Comparison of ENCODE assay signal across 8 mouse cellular contexts in the genomic region with DNA sequence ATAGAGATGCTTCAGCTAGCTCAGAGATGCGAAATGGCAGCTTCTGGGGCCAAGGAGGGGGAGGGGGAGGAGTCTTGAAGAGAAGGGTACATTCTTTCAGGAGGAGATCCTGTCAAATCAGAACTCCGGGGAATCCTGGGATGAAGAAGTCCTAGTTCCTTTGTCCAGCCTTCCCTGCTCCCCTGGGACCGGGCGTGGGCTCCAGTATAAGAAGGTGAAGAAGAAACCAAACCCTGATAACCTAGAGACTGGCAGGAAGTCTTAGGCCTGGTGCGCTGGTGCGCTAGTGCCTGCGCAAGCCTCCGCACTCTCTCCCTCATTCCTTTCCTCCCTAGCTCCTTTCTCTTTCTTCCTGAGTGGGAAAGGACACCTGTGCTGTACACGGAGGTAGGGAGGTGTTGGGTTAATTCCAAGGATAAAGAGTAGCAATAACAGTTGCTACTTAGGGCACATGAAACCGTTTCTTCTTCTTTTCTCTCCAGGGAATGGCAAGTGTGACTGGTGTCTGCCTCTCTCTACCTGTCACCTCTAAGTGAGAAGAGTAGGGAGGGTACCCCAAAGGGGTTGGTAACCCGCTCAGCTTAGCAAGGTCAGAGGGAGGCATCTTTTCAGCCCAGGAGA. TPM values are rescaled to one million over a fixed set of nuclear protein-coding genes. Genes with fewer than 3 reads are reported as not detected.
DNase-seq lines count a peak whose midpoint lies in the region; ATAC-seq lines count a peak whose summit lies in the region.

No protein-coding gene starts in this region.

- H3K4me3 ChIP-seq in heart, embryonic 13.5 days = peak overlapping the region; percentile 77
- peak overlapping the region; percentile 78 for H3K4me3 ChIP-seq in hindbrain, embryonic 11.5 days (ENCODE audit: low read depth, low read length)
- H3K4me3 ChIP-seq in macrophage (ENCODE audit: inconsistent target) = peak overlapping the region; percentile 95

- DNase-seq in heart, postnatal 36 days = no peak
- DNase-seq in Muller cell, postnatal 12 days (ENCODE audit: inconsistent ontology term) = peak; percentile 18
- peak; percentile 50 for DNase-seq in hindbrain, embryonic 11.5 days (ENCODE audit: low spot score)
- DNase-seq in testis, postnatal 10 days (ENCODE audit: low spot score) = no peak
- DNase-seq in ovary, postnatal 36 days (ENCODE audit: low spot score) = no peak

- H3K4me2 ChIP-seq in heart, embryonic 13.5 days = peak overlapping the region; percentile 89
- peak overlapping the region; percentile 99 for H3K4me2 ChIP-seq in hindbrain, embryonic 11.5 days (replicated peaks; ENCODE audit: low read depth, low read length)

- 25% methylated on average over 11 of the region's 11 CpGs for WGBS in heart, embryonic 13.5 days
- 3% methylated on average over 11 of the region's 11 CpGs for WGBS in hindbrain, embryonic 11.5 days
- 34% methylated on average over 11 of the region's 11 CpGs for WGBS in macrophage (ENCODE audit: missing documents)

- H3K27me3 ChIP-seq in heart, embryonic 13.5 days (replicated peaks) = no peaks in the 10 kb centered on the region
- peaks cover 11% of the 10 kb centered on the region for H3K27me3 ChIP-seq in hindbrain, embryonic 11.5 days (ENCODE audit: control insufficient read depth, insufficient read depth, low read length)

- peak overlapping the region; percentile 88 for H3K9ac ChIP-seq in heart, embryonic 13.5 days
- peak overlapping the region; percentile 71 for H3K9ac ChIP-seq in hindbrain, embryonic 11.5 days (ENCODE audit: low read depth, low read length)

- intact Hi-C loops in heart, postnatal 36 days (cut with DNase I) = loop anchor here (2.0 kb wide), 1 partner anchor 21 kb away; no protein-coding TSS in a partner anchor

- no peaks in the 10 kb centered on the region for H3K9me3 ChIP-seq in heart, embryonic 13.5 days
- no peaks in the 10 kb centered on the region for H3K9me3 ChIP-seq in hindbrain, embryonic 11.5 days (ENCODE audit: control insufficient read depth, low read length)

- no peak for ATAC-seq in heart, embryonic 13.5 days (ENCODE audit: extremely low read depth, insufficient number of reproducible peaks, low FRiP score, low TSS enrichment)
- no peak; the same call in 1 of the 2 replicates for ATAC-seq in hindbrain, embryonic 11.5 days (ENCODE audit: low FRiP score)
- no peak for ATAC-seq in megakaryocyte progenitor cell, adult 5-6 weeks (replicated peaks; ENCODE audit: poor library complexity)

- peaks cover 38% of the 10 kb centered on the region for H3K36me3 ChIP-seq in heart, embryonic 13.5 days
- H3K36me3 ChIP-seq in hindbrain, embryonic 11.5 days (ENCODE audit: control insufficient read depth, insufficient read depth, low read length) = 0 out of 2 replicates have a peak, but pooled peaks cover 2% of the 10 kb centered on the region
- peaks cover 31% of the 10 kb centered on the region; the same call in 1 of the 2 replicates for H3K36me3 ChIP-seq in macrophage (ENCODE audit: inconsistent target)

- peak overlapping the region; percentile 73; the same call in 1 of the 2 replicates for H3K27ac ChIP-seq in heart, embryonic 13.5 days (replicated peaks)
- H3K27ac ChIP-seq in hindbrain, embryonic 11.5 days (ENCODE audit: low read depth, low read length) = peak overlapping the region; percentile 36; the same call in 1 of the 2 replicates
- H3K27ac ChIP-seq in macrophage = peak overlapping the region; percentile 76

- peaks cover 18% of the 10 kb centered on the region for H3K4me1 ChIP-seq in heart, embryonic 13.5 days
- peaks cover 5% of the 10 kb centered on the region; the same call in 1 of the 2 replicates for H3K4me1 ChIP-seq in hindbrain, embryonic 11.5 days (replicated peaks; ENCODE audit: control insufficient read depth, insufficient read depth, low read length)

- H3K79me2 ChIP-seq in macrophage (ENCODE audit: inconsistent target) = peaks cover 49% of the 10 kb centered on the region

RNA-seq across cellular contexts. Expression of gene Esyt1, which starts 1.4 kb away (rescaled TPM):
- 17.2 and 17.3 TPM in 2 replicates for polyA plus RNA-seq in heart, embryonic 13.5 days (2015; fragmentation: Nextera tagmentation; extraction: Ambion mirVana)
- 10 to 100 TPM; 19.3 TPM for total RNA-seq in heart, postnatal 36 days (2021)
- polyA plus RNA-seq in hindbrain, embryonic 11.5 days (2014; fragmentation: Nextera tagmentation; extraction: Ambion mirVana) = 12.6 and 15.7 TPM in 2 replicates
- 100 to 1,000 TPM in 18 of 26 experiments, 10 to 100 TPM in 8; 40.7 to 306 (median 194) TPM for total RNA-seq in macrophage (2018; cell fraction: chromatin; rRNA removed)
- 100 to 1,000 TPM; 134 to 249 (median 192) TPM for total RNA-seq in macrophage (2018; cell fraction: cytosol; rRNA removed)
- total RNA-seq in macrophage (2018; cell fraction: nucleus; rRNA removed) = 100 to 1,000 TPM; 133 to 347 (median 250) TPM
- 147 to 161 TPM (median 155 TPM) in 3 replicates for polyA plus RNA-seq in macrophage (2018)
- total RNA-seq in megakaryocyte progenitor cell, adult 5-6 weeks (2015) = 41.2 and 48.4 TPM in 2 replicates
- total RNA-seq in megakaryocyte progenitor cell, adult 5-6 weeks (2017) = 77.6 and 85.1 TPM in 2 replicates

RNA-seq across cellular contexts. Expression of gene Zc3h10, which starts 23.4 kb away (rescaled TPM):
- polyA plus RNA-seq in heart, embryonic 13.5 days (2015; fragmentation: Nextera tagmentation; extraction: Ambion mirVana) = 7.6 and 9.4 TPM in 2 replicates
- total RNA-seq in heart, postnatal 36 days (2021) = 1 to 10 TPM; 7.2 to 8.8 TPM
- polyA plus RNA-seq in hindbrain, embryonic 11.5 days (2014; fragmentation: Nextera tagmentation; extraction: Ambion mirVana) = 14.1 and 15.0 TPM in 2 replicates
- total RNA-seq in macrophage (2018; cell fraction: chromatin; rRNA removed) = 10 to 100 TPM in 13 of 26 experiments, 1 to 10 TPM in 13; 4.7 to 15.2 (median 10.2) TPM
- 10 to 100 TPM in 8 of 26 experiments, 1 to 10 TPM in 18; 6.1 to 12.6 (median 8.9) TPM for total RNA-seq in macrophage (2018; cell fraction: cytosol; rRNA removed)
- total RNA-seq in macrophage (2018; cell fraction: nucleus; rRNA removed) = 10 to 100 TPM in 21 of 26 experiments, 1 to 10 TPM in 5; 7.0 to 15.7 (median 11.5) TPM
- 6.7 to 13.0 TPM (median 9.6 TPM) in 3 replicates for polyA plus RNA-seq in macrophage (2018)
- total RNA-seq in megakaryocyte progenitor cell, adult 5-6 weeks (2015) = 5.9 and 6.7 TPM in 2 replicates
- total RNA-seq in megakaryocyte progenitor cell, adult 5-6 weeks (2017) = 10.2 and 13.3 TPM in 2 replicates

RNA-seq across cellular contexts. Expression of gene Rpl41, which starts 24.9 kb away (rescaled TPM):
- polyA plus RNA-seq in heart, embryonic 13.5 days (2015; fragmentation: Nextera tagmentation; extraction: Ambion mirVana) = 2,656 and 2,881 TPM in 2 replicates
- total RNA-seq in heart, postnatal 36 days (2021) = 1,000 to 10,000 TPM; 1,509 to 1,535 TPM
- 2,785 and 2,836 TPM in 2 replicates for polyA plus RNA-seq in hindbrain, embryonic 11.5 days (2014; fragmentation: Nextera tagmentation; extraction: Ambion mirVana)
- 100 to 1,000 TPM in 19 of 26 experiments, 10 to 100 TPM in 7; 49.0 to 397 (median 132) TPM for total RNA-seq in macrophage (2018; cell fraction: chromatin; rRNA removed)
- 1,000 to 10,000 TPM; 2,339 to 5,146 (median 3,315) TPM for total RNA-seq in macrophage (2018; cell fraction: cytosol; rRNA removed)
- 100 to 1,000 TPM; 236 to 704 (median 486) TPM for total RNA-seq in macrophage (2018; cell fraction: nucleus; rRNA removed)
- polyA plus RNA-seq in macrophage (2018) = 1,107 to 2,183 TPM (median 2,047 TPM) in 3 replicates
- total RNA-seq in megakaryocyte progenitor cell, adult 5-6 weeks (2015) = 3,654 and 3,864 TPM in 2 replicates
- 3,114 and 3,805 TPM in 2 replicates for total RNA-seq in megakaryocyte progenitor cell, adult 5-6 weeks (2017)

RNA-seq across cellular contexts. Expression of gene Myl6b, which starts 25.7 kb away (rescaled TPM):
- polyA plus RNA-seq in heart, embryonic 13.5 days (2015; fragmentation: Nextera tagmentation; extraction: Ambion mirVana) = 3.2 and 4.5 TPM in 2 replicates
- total RNA-seq in heart, postnatal 36 days (2021) = 1 to 10 TPM; 2.8 to 3.2 TPM
- 3.3 and 4.2 TPM in 2 replicates for polyA plus RNA-seq in hindbrain, embryonic 11.5 days (2014; fragmentation: Nextera tagmentation; extraction: Ambion mirVana)
- total RNA-seq in macrophage (2018; cell fraction: chromatin; rRNA removed) = 1 to 10 TPM in 5 of 26 experiments, under 1 TPM in 5, not detected in 16; 0.68 to 4.6 (median 1.1) TPM
- total RNA-seq in macrophage (2018; cell fraction: cytosol; rRNA removed) = 1 to 10 TPM; 1.9 to 3.5 (median 2.4) TPM
- total RNA-seq in macrophage (2018; cell fraction: nucleus; rRNA removed) = 1 to 10 TPM in 8 of 26 experiments, under 1 TPM in 9, not detected in 9; 0.59 to 2.2 (median 1.00) TPM
- polyA plus RNA-seq in macrophage (2018) = 0.73 to 1.7 TPM (median 1.4 TPM) in 3 replicates
- 7.6 and 7.8 TPM in 2 replicates for total RNA-seq in megakaryocyte progenitor cell, adult 5-6 weeks (2015)
- total RNA-seq in megakaryocyte progenitor cell, adult 5-6 weeks (2017) = 0.64 and 1.7 TPM in 2 replicates

RNA-seq across cellular contexts. Expression of gene Myl6, which starts 30.3 kb away (rescaled TPM):
- 1,202 and 1,344 TPM in 2 replicates for polyA plus RNA-seq in heart, embryonic 13.5 days (2015; fragmentation: Nextera tagmentation; extraction: Ambion mirVana)
- 100 to 1,000 TPM; 267 to 286 TPM for total RNA-seq in heart, postnatal 36 days (2021)
- polyA plus RNA-seq in hindbrain, embryonic 11.5 days (2014; fragmentation: Nextera tagmentation; extraction: Ambion mirVana) = 742 and 751 TPM in 2 replicates
- 100 to 1,000 TPM; 104 to 402 (median 256) TPM for total RNA-seq in macrophage (2018; cell fraction: chromatin; rRNA removed)
- 1,000 to 10,000 TPM in 24 of 26 experiments, 100 to 1,000 TPM in 2; 852 to 1,734 (median 1,138) TPM for total RNA-seq in macrophage (2018; cell fraction: cytosol; rRNA removed)
- 100 to 1,000 TPM; 190 to 507 (median 328) TPM for total RNA-seq in macrophage (2018; cell fraction: nucleus; rRNA removed)
- 1,390 to 2,190 TPM (median 1,921 TPM) in 3 replicates for polyA plus RNA-seq in macrophage (2018)
- 760 and 847 TPM in 2 replicates for total RNA-seq in megakaryocyte progenitor cell, adult 5-6 weeks (2015)
- 1,168 and 1,230 TPM in 2 replicates for total RNA-seq in megakaryocyte progenitor cell, adult 5-6 weeks (2017)

Comparison
In these comparisons a context has a peak if more than half of its experiments do, and no peak if none do; other contexts are left out.
1. DNase-seq: peak in Muller cell, postnatal 12 days (single experiment) and hindbrain, embryonic 11.5 days (single experiment); none in heart, postnatal 36 days (0 of 2), testis, postnatal 10 days (single experiment) and ovary, postnatal 36 days (single experiment).
2. Peak in every context shown above with its lines, with median percentiles within 50 percentile points of each other: H3K27ac ChIP-seq and H3K4me3 ChIP-seq.